Mouse (Mus musculus) Patski (cell line): ENCODE data around the gene Gm826. TPM values are rescaled to one million over a fixed set of nuclear protein-coding genes. Genes with fewer than 3 reads are reported as not detected.
A peak's percentile ranks its signal among the peaks of the same experiment; 100 is the strongest.

Experiments used
- ATAC-seq: fragments of 100-300 bp; one replicate; pipeline ENCODE4 v1.8.0; 2021
- CTCF ChIA-PET: fragments of 350-600 bp; sonication (Branson Sonifier 250); formaldehyde crosslinking; loops from one replicate; lab custom pipeline; 2022; ENCODE audit warnings: inconsistent platforms; lab: Charles Lee
- POLR2A ChIA-PET: fragments of 350-600 bp; sonication (Branson Sonifier 250); formaldehyde crosslinking; loops from one replicate; lab custom pipeline; 2022; ENCODE audit warnings: antibody characterized with exemption, inconsistent platforms; lab: Charles Lee
- DNase-seq: peaks from one replicate; pipeline ENCODE4 v3.0.0-alpha.2; 2011; ENCODE audit warnings: low read depth, low spot score
- H3K27me3 ChIP-seq: fragments of 371-371 bp; one replicate; pipeline ENCODE4 v1.5.1; 2021
- CTCF ChIP-seq: fragments of 100-300 bp; IDR thresholded peaks from one replicate; pipeline ENCODE4 v1.5.1; 2021
- in situ Hi-C: fragments of 300-500 bp; cut with MboI; formaldehyde crosslinking; loops from 3 replicates; pipeline ENCODE4 v1.11.1; 2018; ENCODE audit warnings: low pct_unique_long_range_greater_than_20kb, mixed read lengths
- polyA plus RNA-seq: library from polyadenylated mRNA; unstranded; gene quantifications from one replicate; pipeline ENCODE4 v1.2.3, GENCODE M21; 2021

Gm826 gene
- polyA plus RNA-seq, 1 experiment from 2014 or later, result 0.35 TPM

GRCm38 (mm10) chr2:160336053-160336452 lies 2.1 kb upstream of the Gm826 start:
- no peaks in the 10 kb centered on the region for H3K27me3 ChIP-seq
- TF ChIP-seq CTCF, result no peak
- in situ Hi-C loops, result no loop called here

GRCm38 (mm10) chr2:160335043-160335442 lies 1.1 kb upstream of the Gm826 start:
- POLR2A ChIA-PET, result no interaction called here

More at GRCm38 (mm10) chr2:160336053-160336452, 2.1 kb upstream of the Gm826 start:
- no peak for ATAC-seq
- DNase-seq, result no peak
- ChIA-PET CTCF (interaction anchor here (0.8 to 1.6 kb wide), 3 partner anchors 11 to 28 kb away, joined by 3 to 4 read pairs (median 3); no protein-coding TSS in a partner anchor), POLR2A (no interaction called here)

GRCm38 (mm10) chr2:160332516-160333325 lies 1.2 kb downstream of the Gm826 start:
- DNase-seq, result no peak
- no peak for ATAC-seq
- POLR2A ChIA-PET, result no interaction called here
- CTCF ChIA-PET, result no interaction called here
- in situ Hi-C loops, result no loop called here
- H3K27me3 ChIP-seq, result no peaks in the 10 kb centered on the region
- TF ChIP-seq CTCF, result no peak

More at GRCm38 (mm10) chr2:160335043-160335442, 1.1 kb upstream of the Gm826 start:
- no peak for DNase-seq
- no peak for TF ChIP-seq CTCF
- ATAC-seq, result no peak
- no peaks in the 10 kb centered on the region for H3K27me3 ChIP-seq
- in situ Hi-C loops, result no loop called here
- CTCF ChIA-PET, result no interaction called here

DNA sequence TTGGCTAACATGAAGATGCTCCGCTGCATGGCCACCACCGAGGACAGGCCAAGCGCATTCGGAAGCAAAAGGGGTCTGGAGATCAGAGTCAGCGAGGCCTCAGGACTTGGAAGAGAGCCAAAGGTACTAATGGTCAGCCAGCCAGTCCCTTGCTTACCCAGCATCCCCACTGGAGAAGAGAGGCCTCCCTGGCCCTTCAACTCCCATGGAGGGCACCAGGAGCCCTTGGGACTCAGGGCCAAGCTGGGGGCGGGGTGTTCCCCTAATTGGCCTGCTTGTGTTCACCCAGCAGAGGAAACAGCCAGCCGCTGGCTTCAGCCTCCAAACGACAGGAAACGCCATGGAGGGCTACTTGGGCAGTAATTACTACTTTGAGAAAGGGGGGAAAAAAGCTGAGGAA lies 5.1 kb downstream of the Gm826 start:
- no peak for ATAC-seq
- ChIA-PET POLR2A (no interaction called here), CTCF (interaction anchor here (1.6 kb wide), 1 partner anchor 29 kb away, joined by 3 read pairs; no protein-coding TSS in a partner anchor)
- H3K27me3 ChIP-seq, result no peaks in the 10 kb centered on the region
- no peak for TF ChIP-seq CTCF
- in situ Hi-C loops, result no loop called here
- no peak for DNase-seq

- ATAC-seq, result no peak
- TF ChIP-seq CTCF, result no peak
- CTCF ChIA-PET, result no interaction called here
- POLR2A ChIA-PET, result no interaction called here
- H3K27me3 ChIP-seq, result no peaks in the 10 kb centered on the region
- DNase-seq, result no peak
- in situ Hi-C loops, result no loop called here
Measured at GRCm38 (mm10) chr2:160327716-160328115, 6.2 kb downstream of the Gm826 start.

- POLR2A ChIA-PET, result no interaction called here
- CTCF ChIA-PET, result no interaction called here
- H3K27me3 ChIP-seq, result no peaks in the 10 kb centered on the region
- no peak for ATAC-seq
- no peak for DNase-seq
- no peak for TF ChIP-seq CTCF
- in situ Hi-C loops, result no loop called here
Measured at GRCm38 (mm10) chr2:160327167-160327566, 6.8 kb downstream of the Gm826 start.

- TF ChIP-seq CTCF, result no peak
- DNase-seq (no peak), ATAC-seq (no peak)
- POLR2A ChIA-PET, result interaction anchor here (0.6 kb wide), 1 partner anchor 14 kb away, joined by 3 read pairs; no protein-coding TSS in a partner anchor
- no peaks in the 10 kb centered on the region for H3K27me3 ChIP-seq
- in situ Hi-C loops, result no loop called here
- CTCF ChIA-PET, result interaction anchor here (1.5 kb wide), 1 partner anchor 15 kb away, joined by 3 read pairs; no protein-coding TSS in a partner anchor
Measured at GRCm38 (mm10) chr2:160325105-160325644, 8.8 kb downstream of the Gm826 start.

DNA sequence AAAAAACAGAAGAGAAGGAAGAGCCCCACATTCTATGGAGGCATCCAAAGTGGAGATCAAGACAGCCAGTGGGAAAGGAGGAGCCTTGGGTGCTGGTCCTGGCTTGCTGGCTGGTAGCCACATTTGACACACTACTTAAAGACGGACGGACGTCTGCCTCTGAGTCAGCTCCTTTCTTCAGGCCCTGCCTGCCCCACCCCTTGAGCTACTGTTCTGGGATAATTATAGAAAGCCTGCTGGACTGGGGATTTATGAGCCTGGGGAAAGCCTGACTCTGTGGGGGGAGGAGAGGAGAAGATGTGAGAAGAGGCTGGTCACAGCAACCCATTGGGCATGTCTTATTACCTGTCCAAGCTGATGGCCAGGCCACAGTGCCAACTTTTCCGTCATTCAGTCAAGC lies 12.1 kb downstream of the Gm826 start:
- peak; percentile 35 for DNase-seq
- POLR2A ChIA-PET, result interaction anchor here (1.0 kb wide), 1 partner anchor 12 kb away, joined by 3 read pairs; the partner anchor contains the start of gene Gm826
- no peak for TF ChIP-seq CTCF
- CTCF ChIA-PET, result interaction anchor here (1.6 kb wide), 1 partner anchor 14 kb away, joined by 4 read pairs; no protein-coding TSS in a partner anchor
- in situ Hi-C loops, result no loop called here
- H3K27me3 ChIP-seq, result no peaks in the 10 kb centered on the region
- ATAC-seq, result peak; percentile 78

DNA sequence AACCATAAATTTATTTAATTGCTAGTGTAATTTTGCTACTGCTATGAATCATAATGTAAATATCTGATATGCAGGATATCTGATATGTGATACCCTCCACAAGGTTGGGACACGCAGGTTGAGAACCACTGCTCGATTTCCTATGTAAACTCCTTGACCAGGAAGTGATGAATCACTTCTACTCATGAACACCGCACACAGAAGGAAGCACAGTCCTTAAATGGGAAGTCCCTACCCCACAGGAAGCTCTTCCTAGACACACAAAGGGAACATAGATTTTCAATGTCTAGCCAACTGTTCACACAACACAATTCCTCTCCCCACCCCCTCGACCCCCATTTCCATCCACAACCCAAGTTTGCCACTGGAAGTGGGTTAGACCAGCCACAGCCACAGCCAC lies 15.7 kb downstream of the Gm826 start:
- DNase-seq (no peak), ATAC-seq (no peak)
- ChIA-PET CTCF (interaction anchor here (1.4 kb wide), 1 partner anchor 9 kb away, joined by 4 read pairs; no protein-coding TSS in a partner anchor), POLR2A (no interaction called here)
- no peak for TF ChIP-seq CTCF
- H3K27me3 ChIP-seq, result no peaks in the 10 kb centered on the region
- in situ Hi-C loops, result no loop called here

GRCm38 (mm10) chr2:160313595-160314007 lies 20.4 kb downstream of the Gm826 start:
- in situ Hi-C loops, result no loop called here
- DNase-seq (no peak), ATAC-seq (no peak)
- H3K27me3 ChIP-seq, result no peaks in the 10 kb centered on the region
- POLR2A ChIA-PET, result no interaction called here
- CTCF ChIA-PET, result no interaction called here
- no peak for TF ChIP-seq CTCF

GRCm38 (mm10) chr2:160305070-160305469 lies 28.9 kb downstream of the Gm826 start:
- in situ Hi-C loops, result no loop called here
- ATAC-seq (no peak), DNase-seq (no peak)
- ChIA-PET POLR2A (no interaction called here), CTCF (interaction anchor here (2.3 kb wide), 1 partner anchor 16 kb away, joined by 6 read pairs; no protein-coding TSS in a partner anchor)
- TF ChIP-seq CTCF, result no peak
- H3K27me3 ChIP-seq, result no peaks in the 10 kb centered on the region
